Mouse (Mus musculus) megakaryocyte-erythroid progenitor cell, adult 5 weeks (primary cell): Measurements from ENCODE around the gene Ncf1. TPM values are rescaled to one million over a fixed set of nuclear protein-coding genes. Genes with fewer than 3 reads are reported as not detected.

Experiments used
- polyA plus RNA-seq: library from polyadenylated mRNA; stranded (reverse); fragments of >175 nt; gene quantifications from 2 replicates; pipeline ENCODE4 v1.2.3, GENCODE M21; 2012

Gene Ncf1
- 233 and 362 TPM in 2 replicates for polyA plus RNA-seq

DNA sequence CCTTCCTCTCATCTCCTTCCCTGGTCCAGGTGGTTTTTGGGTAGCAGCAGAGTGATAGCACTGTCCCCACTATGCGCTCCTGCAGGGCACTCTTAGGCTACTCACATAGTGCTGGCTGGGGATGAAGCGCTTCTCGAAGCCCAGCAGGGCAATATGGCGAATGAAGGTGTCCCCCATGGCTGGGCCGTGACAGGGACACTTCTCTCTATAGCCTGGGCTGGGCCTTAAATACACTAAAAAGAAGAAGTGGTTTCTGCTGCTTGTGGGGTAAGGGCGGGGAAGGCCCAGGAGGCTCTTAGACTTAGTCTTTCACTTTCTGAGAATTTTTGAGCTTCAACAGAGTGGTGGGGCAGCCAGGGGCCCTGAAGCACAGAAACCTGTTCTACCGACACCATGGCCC lies at the start of gene Ncf1:
Gene Ncf1 (minus strand): TSS at position 235 of the 400 bp plus-strand sequence.

DNA sequence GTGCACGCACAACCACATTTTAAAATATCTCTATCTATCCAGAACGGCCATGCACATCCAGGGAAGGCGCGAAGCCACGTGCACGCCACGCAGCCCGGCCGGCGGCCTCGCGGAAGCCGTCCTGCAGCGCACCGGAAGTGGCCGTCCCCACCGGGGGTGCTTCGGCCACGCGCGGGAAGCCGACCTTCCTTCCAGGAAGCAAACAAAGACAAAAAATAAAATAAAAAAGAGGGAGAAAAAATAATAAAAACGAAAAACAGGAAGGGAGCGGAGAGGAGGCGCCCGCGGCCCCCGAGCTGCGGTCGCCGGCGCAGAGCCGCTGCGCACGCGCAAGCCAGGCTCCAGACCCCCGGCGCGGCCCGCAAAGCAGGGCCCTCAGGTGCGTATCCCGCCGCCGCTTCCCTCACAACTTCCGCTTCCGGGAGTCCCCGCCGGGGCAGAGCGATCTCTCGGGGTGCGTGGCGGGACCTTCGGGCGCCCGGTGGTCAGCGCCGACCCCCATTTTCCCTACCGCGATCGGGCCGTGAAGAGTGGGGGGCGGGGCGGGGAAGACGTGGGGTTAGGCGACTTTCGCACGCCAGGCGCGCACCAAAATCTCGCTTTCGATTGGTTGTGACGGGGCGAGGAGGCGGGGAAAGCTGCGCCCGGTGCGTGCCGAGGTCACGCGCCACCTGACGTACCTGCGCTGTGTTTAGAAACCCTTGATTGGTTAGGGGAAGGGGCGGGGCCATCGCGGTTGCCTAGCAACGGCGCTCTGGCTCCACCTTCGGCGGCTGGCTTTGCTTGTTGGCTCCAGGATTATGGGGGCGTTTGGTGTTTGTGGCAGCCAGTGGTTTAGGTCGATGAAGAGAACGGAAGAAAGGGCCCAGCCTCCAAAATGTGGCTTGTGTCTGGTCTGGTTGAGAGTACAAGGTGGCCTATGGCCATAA lies 45.3 kb downstream of the Ncf1 start, which contains the start of gene Gtf2ird2:
Gene Gtf2ird2 (plus strand): TSS at position 140 of the 929 bp plus-strand sequence.

DNA sequence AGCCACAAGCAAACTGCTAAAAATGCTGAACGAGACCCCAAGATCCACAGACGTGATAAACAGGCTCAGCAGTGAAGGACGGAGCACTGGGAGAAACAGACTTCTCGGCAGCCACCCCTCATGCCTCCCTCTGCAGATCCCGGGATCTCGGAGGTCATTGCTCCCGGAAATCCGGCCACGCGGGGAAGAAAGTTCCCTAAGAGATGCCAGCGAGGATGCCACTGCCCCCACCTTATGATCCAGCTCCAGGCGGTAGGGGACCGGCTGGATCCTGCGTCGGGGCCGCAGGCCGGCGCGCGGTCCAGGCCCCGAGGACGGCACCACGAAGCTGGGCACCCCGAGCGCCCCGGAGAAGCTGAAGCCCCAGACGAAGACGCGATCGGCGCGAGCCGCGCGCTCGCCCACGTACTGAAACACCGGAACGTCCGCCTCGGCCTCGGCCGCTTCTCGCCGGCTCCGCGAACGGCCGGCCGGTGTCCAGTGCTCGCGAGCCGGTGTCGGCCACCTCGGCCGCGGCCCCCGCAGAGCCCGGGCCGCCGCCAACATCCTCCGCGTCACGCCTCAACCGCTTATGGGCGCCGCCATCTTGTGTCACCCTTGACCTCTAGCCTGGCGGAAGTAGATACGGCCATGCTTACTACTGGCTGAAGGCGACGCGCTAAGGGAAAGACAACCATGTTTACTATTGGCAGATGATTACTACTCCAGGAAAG lies 53.1 kb downstream of the Ncf1 start, which contains the start of gene Rcc1l:
Gene Rcc1l (minus strand): TSS at position 606 of the 713 bp plus-strand sequence.

Other genes starting within 250 kb of the Ncf1 start
- gene Castor2, start 129.9 kb downstream of the Ncf1 start, polyA plus RNA-seq: 3.1 and 3.5 TPM in 2 replicates
- 13.0 and 14.7 TPM in 2 replicates for gene Rcc1l, start 52.9 kb downstream of the Ncf1 start, polyA plus RNA-seq
- 9.0 and 10.6 TPM in 2 replicates for gene Gtf2ird2, start 45.6 kb downstream of the Ncf1 start, polyA plus RNA-seq
- gene Gtf2i, start 85.1 kb upstream of the Ncf1 start, polyA plus RNA-seq: 343 and 347 TPM in 2 replicates
- 63.1 TPM in 2 replicates for gene Gtf2ird1, start 227.1 kb upstream of the Ncf1 start, polyA plus RNA-seq